Mouse (Mus musculus) ES-Bruce4 (cell line): ENCODE measurements at regions not wholly inside any gene's neighbourhood (a gene's known extent, or its start where the extent isn't known, plus 50 kb on each side); places are given as distances from the start of the nearest gene placed in this dataset.

Experiments used
- CTCF ChIP-seq: IDR thresholded peaks from one replicate; pipeline ENCODE4 v1.8.1; 2011; ENCODE audit warnings: low read depth, low read length
- EP300 ChIP-seq: IDR thresholded peaks from 2 replicates; pipeline ENCODE4 v1.6.1; 2011; ENCODE audit warnings: low read depth, low read length; ENCODE audit not compliant: insufficient read depth
- POLR2A ChIP-seq: IDR thresholded peaks from one replicate; pipeline ENCODE4 v1.8.1; 2011; ENCODE audit warnings: low read length; ENCODE audit not compliant: insufficient read depth

- TF ChIP-seq POLR2A (no peak), CTCF (no peak), EP300 (no peak)
These were observed 88.7 kb upstream of the 4930412O13Rik start for GRCm38 (mm10) chr2:9792381-9792780.
